Mouse (Mus musculus) kidney, postnatal 4 days (tissue): ENCODE data around the gene Cnga3.

Experiments
- DNase-seq, 2 experiments: peaks; one replicate each; pipeline ENCODE4 v3.0.0; 2021; ENCODE audit warnings: mixed read lengths in 2 of 2

Cnga3 gene

GRCm38 (mm10) chr1:37214144-37214543 lies at the start of gene Cnga3:
TSS of gene Cnga3 (plus strand) at chr1:37214434.
- no peak for DNase-seq

- DNase-seq: no peak
These were observed 48.2 kb upstream of the Cnga3 start for GRCm38 (mm10) chr1:37166066-37166465.

- no peak for DNase-seq
These were observed 46.3 kb upstream of the Cnga3 start for GRCm38 (mm10) chr1:37167918-37168317.

GRCm38 (mm10) chr1:37177874-37178273 lies 36.4 kb upstream of the Cnga3 start:
- DNase-seq: peak; percentile 11 to 14

- no peak for DNase-seq
These were observed 34.4 kb upstream of the Cnga3 start for GRCm38 (mm10) chr1:37179852-37180251.

GRCm38 (mm10) chr1:37187050-37187449 lies 27.2 kb upstream of the Cnga3 start:
- no peak for DNase-seq

- DNase-seq: no peak
These were observed 19.6 kb upstream of the Cnga3 start for GRCm38 (mm10) chr1:37194607-37195006.

- DNase-seq: no peak
These were observed 12.8 kb upstream of the Cnga3 start for GRCm38 (mm10) chr1:37201406-37201805.

- DNase-seq: peak; percentile 39 to 54
These were observed 6.5 kb upstream of the Cnga3 start for GRCm38 (mm10) chr1:37207743-37208142.

GRCm38 (mm10) chr1:37212375-37212774 lies 1.9 kb upstream of the Cnga3 start:
- DNase-seq: no peak

GRCm38 (mm10) chr1:37218386-37218785 lies 4.2 kb downstream of the Cnga3 start:
- peak; percentile 90 to 91 for DNase-seq

GRCm38 (mm10) chr1:37219593-37219992 lies 5.4 kb downstream of the Cnga3 start:
- DNase-seq: no peak

GRCm38 (mm10) chr1:37220134-37220907 lies 6.1 kb downstream of the Cnga3 start:
- no peak for DNase-seq

GRCm38 (mm10) chr1:37222002-37222401 lies 7.8 kb downstream of the Cnga3 start:
- DNase-seq: no peak

- no peak for DNase-seq
These were observed 16.2 kb downstream of the Cnga3 start for GRCm38 (mm10) chr1:37230404-37230803.

- DNase-seq: peak; percentile 54 to 61
These were observed 17.1 kb downstream of the Cnga3 start for GRCm38 (mm10) chr1:37231295-37231701.

GRCm38 (mm10) chr1:37239045-37239635 lies 24.9 kb downstream of the Cnga3 start:
- DNase-seq: no peak

GRCm38 (mm10) chr1:37242253-37242652 lies 28.0 kb downstream of the Cnga3 start:
- DNase-seq: no peak

- DNase-seq: no peak
These were observed 32.2 kb downstream of the Cnga3 start for GRCm38 (mm10) chr1:37246476-37246875.

GRCm38 (mm10) chr1:37248406-37248805 lies 34.2 kb downstream of the Cnga3 start:
- DNase-seq: peak in 1 of 2 experiments; percentile 16

- DNase-seq: peak; percentile 92
These were observed 36.5 kb downstream of the Cnga3 start for GRCm38 (mm10) chr1:37250643-37251310.

GRCm38 (mm10) chr1:37258443-37258842 lies 44.2 kb downstream of the Cnga3 start:
- DNase-seq: no peak

- DNase-seq: peak; percentile 67 to 76
These were observed 58.2 kb downstream of the Cnga3 start for GRCm38 (mm10) chr1:37272464-37272863.

- no peak for DNase-seq
These were observed 72.3 kb downstream of the Cnga3 start for GRCm38 (mm10) chr1:37286556-37286955.
